Mouse (Mus musculus): ENCODE results near the gene Trpv5.

DNA sequence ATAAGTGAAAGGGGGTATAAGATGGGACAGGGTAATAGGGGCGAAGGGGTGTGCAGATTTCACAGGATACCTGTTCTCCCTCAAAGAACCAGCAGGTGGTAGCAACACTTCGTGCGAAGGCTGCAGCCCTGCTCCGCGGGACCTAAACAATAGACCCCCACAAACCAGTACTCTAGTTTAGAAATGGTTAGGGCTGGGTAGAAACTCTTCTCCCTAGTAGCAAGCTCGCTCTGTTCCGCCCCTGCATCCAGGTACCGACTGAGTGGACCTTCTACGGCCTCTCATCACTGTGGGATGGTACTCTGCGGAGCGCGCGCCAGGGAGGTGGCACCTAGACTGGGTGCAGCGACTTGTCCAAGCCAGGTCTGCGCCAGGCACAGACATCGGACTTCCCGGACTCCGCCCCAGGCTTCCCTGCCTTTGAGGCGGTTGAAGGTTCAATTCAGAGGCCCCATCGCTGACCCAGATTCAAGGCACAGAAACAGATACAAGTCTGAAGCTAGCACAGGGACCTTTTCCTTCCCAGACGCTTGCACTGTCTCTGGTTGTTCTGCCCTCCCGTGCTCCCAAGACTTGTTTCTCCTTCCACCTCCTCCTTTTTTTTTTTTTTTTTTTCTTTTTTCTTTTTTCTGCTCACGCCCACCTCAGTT, 76.0 kb downstream of the Trpv5 start:
- TF ChIP-seq POLR2A (IDR thresholded peaks at IDR 0.05; ENCODE audit: insufficient read length, low read depth) = no peak
- TF ChIP-seq MAX (IDR thresholded peaks at IDR 0.05; ENCODE audit: low read depth) = no peak
- no peak for TF ChIP-seq MYOG (IDR thresholded peaks at IDR 0.05; ENCODE audit: control insufficient read depth in 1 of 3, insufficient read depth in 1 of 3, insufficient read length in 2 of 3, low read depth in 2 of 3)

Data from myocyte (in vitro differentiated cells).